Mouse (Mus musculus): Measurements from ENCODE around the gene Gm13275. TPM values are rescaled to one million over a fixed set of nuclear protein-coding genes. Genes with fewer than 3 reads are reported as not detected.

The Gm13275 gene
- total and polyA plus RNA-seq, 2 experiments from 2014 or later: not detected

DNA sequence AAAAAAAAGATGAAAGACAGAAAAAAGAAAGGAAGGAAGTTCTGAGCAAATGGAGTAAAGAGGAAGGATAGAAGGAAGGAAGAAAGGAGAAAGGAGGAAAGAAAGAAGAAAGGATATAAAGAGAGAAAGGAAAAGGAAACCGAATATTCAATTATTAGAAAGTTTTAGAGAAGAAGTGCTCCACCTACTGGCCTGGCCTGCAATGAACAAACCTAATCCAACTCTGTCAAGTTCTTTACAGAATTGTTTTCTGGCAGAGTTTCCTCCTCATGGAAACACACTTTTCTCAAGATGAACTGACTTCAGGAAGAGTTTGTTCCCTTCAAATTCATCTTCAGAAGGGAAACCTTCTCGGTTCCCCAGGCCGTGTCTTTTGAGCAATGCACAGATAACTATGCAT is 44.5 kb downstream of the Gm13275 start:
- 53% methylated on average over 3 of the region's 3 CpGs for WGBS
- Histone ChIP-seq H3K36me3 (ENCODE audit: insufficient read depth, low read length) (no peaks in the 10 kb centered on the region), H3K27ac (ENCODE audit: low read depth, low read length) (no peak overlapping the region), H3K9me3 (ENCODE audit: low read length) (no peaks in the 10 kb centered on the region), H3K4me2 (ENCODE audit: low read depth, low read length, poor library complexity, severe bottlenecking) (no peak overlapping the region), H3K27me3 (ENCODE audit: insufficient read depth, low read length) (no peaks in the 10 kb centered on the region), H3K9ac (replicated peaks; ENCODE audit: low read length, poor library complexity, severe bottlenecking) (no peak overlapping the region), H3K4me3 (ENCODE audit: low read depth, low read length) (no peak overlapping the region), H3K4me1 (ENCODE audit: insufficient read depth, low read length) (no peaks in the 10 kb centered on the region)
- ATAC-seq (ENCODE audit: low FRiP score): no peak
- DNase-seq (ENCODE audit: low spot score): peak; percentile 21
- TF ChIP-seq CTCF (IDR thresholded peaks at IDR 0.05): peak; percentile 71

GRCm38 (mm10) chr4:88840058-88840457 is 45.8 kb downstream of the Gm13275 start:
- no peak for TF ChIP-seq CTCF (IDR thresholded peaks at IDR 0.05)
- no peaks in the 10 kb centered on the region for H3K4me1 ChIP-seq (ENCODE audit: insufficient read depth, low read length)
- H3K4me3 ChIP-seq (ENCODE audit: low read depth, low read length): no peak overlapping the region
- 86% methylated on average over 3 of the region's 3 CpGs for WGBS
- ATAC-seq (ENCODE audit: low FRiP score) (no peak), DNase-seq (ENCODE audit: low spot score) (no peak)
- no peaks in the 10 kb centered on the region for H3K36me3 ChIP-seq (ENCODE audit: insufficient read depth, low read length)
- H3K27me3 ChIP-seq (ENCODE audit: insufficient read depth, low read length): no peaks in the 10 kb centered on the region
- H3K27ac ChIP-seq (ENCODE audit: low read depth, low read length): no peak overlapping the region
- H3K9me3 ChIP-seq (ENCODE audit: low read length): no peaks in the 10 kb centered on the region
- H3K4me2 ChIP-seq (ENCODE audit: low read depth, low read length, poor library complexity, severe bottlenecking): no peak overlapping the region
- no peak overlapping the region for H3K9ac ChIP-seq (replicated peaks; ENCODE audit: low read length, poor library complexity, severe bottlenecking)

DNA sequence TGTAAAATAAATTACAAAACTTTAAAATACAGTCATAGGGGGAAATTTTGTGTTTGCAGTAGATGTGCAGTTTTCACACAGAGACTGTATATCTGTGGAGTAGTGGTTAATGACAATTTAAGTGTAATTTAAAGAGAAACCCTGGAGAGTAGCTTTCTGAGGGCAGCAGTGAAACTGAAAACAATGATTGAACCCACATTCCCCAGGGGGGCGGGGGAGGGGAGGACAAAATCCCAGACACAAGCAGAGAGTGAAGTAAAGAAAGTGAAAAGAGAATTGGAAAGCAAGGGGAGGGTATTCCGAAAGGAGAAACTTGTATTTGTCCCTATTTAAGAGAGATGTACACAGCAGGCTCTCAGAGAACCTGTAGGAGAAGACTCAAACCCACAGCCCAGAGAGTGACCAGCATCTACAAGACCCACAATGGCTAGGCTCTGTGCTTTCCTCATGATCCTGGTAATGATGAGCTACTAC is 47.2 kb downstream of the Gm13275 start, which contains the start of gene Ifna4:
Ifna4 (plus strand) TSS at position 424 of the 474 bp plus-strand sequence.
- Histone ChIP-seq H3K4me2 (ENCODE audit: low read depth, low read length, poor library complexity, severe bottlenecking) (no peak within 1 kb of the TSS), H3K27me3 (ENCODE audit: insufficient read depth, low read length) (no peaks in the 10 kb centered on the region), H3K4me1 (ENCODE audit: insufficient read depth, low read length) (no peaks in the 10 kb centered on the region), H3K27ac (ENCODE audit: low read depth, low read length) (no peak within 1 kb of the TSS), H3K36me3 (ENCODE audit: insufficient read depth, low read length) (no peaks in the 10 kb centered on the region), H3K9ac (replicated peaks; ENCODE audit: low read length, poor library complexity, severe bottlenecking) (no peak within 1 kb of the TSS), H3K9me3 (ENCODE audit: low read length) (no peaks in the 10 kb centered on the region), H3K4me3 (ENCODE audit: low read depth, low read length) (no peak within 1 kb of the TSS)
- no peak for ATAC-seq (ENCODE audit: low FRiP score)
- TF ChIP-seq CTCF (IDR thresholded peaks at IDR 0.05): no peak
- DNase-seq (ENCODE audit: low spot score): no peak
- WGBS: 41% methylated on average over 2 of the region's 2 CpGs

Other genes with a start within 250 kb of the Gm13275 start
Only the 30 nearest of the 31 such genes appear.
- gene Ifna14, start 222.7 kb upstream of the Gm13275 start, total RNA-seq (2014; rRNA removed): not detected in 2 replicates
- gene Ifna14, start 222.7 kb upstream of the Gm13275 start, polyA plus RNA-seq (2015; fragmentation: Nextera tagmentation; extraction: Ambion mirVana): not detected in 2 replicates
- gene Ifna9, start 202.1 kb upstream of the Gm13275 start, total RNA-seq (2014; rRNA removed): not detected in 2 replicates
- gene Ifna9, start 202.1 kb upstream of the Gm13275 start, polyA plus RNA-seq (2015; fragmentation: Nextera tagmentation; extraction: Ambion mirVana): not detected in 2 replicates
- not detected in 2 replicates for gene Ifna12, start 191.1 kb upstream of the Gm13275 start, total RNA-seq (2014; rRNA removed)
- gene Ifna12, start 191.1 kb upstream of the Gm13275 start, polyA plus RNA-seq (2015; fragmentation: Nextera tagmentation; extraction: Ambion mirVana): not detected in 2 replicates
- not detected in 2 replicates for gene C87499, start 160.1 kb upstream of the Gm13275 start, total RNA-seq (2014; rRNA removed)
- gene C87499, start 160.1 kb upstream of the Gm13275 start, polyA plus RNA-seq (2015; fragmentation: Nextera tagmentation; extraction: Ambion mirVana): not detected in 2 replicates
- gene Ifna13, start 150.0 kb upstream of the Gm13275 start, total RNA-seq (2014; rRNA removed): not detected in 2 replicates
- not detected in 2 replicates for gene Ifna13, start 150.0 kb upstream of the Gm13275 start, polyA plus RNA-seq (2015; fragmentation: Nextera tagmentation; extraction: Ambion mirVana)
- not detected in 2 replicates for gene Ifna16, start 117.6 kb upstream of the Gm13275 start, total RNA-seq (2014; rRNA removed)
- not detected in 2 replicates for gene Ifna16, start 117.6 kb upstream of the Gm13275 start, polyA plus RNA-seq (2015; fragmentation: Nextera tagmentation; extraction: Ambion mirVana)
- gene Ifna2, start 110.6 kb upstream of the Gm13275 start, total RNA-seq (2014; rRNA removed): not detected in 2 replicates
- gene Ifna2, start 110.6 kb upstream of the Gm13275 start, polyA plus RNA-seq (2015; fragmentation: Nextera tagmentation; extraction: Ambion mirVana): not detected in 2 replicates
- gene Ifnab, start 103.1 kb upstream of the Gm13275 start, total RNA-seq (2014; rRNA removed): not detected in 2 replicates
- not detected in 2 replicates for gene Ifnab, start 103.1 kb upstream of the Gm13275 start, polyA plus RNA-seq (2015; fragmentation: Nextera tagmentation; extraction: Ambion mirVana)
- gene Gm26566, start 72.7 kb upstream of the Gm13275 start, total RNA-seq (2014; rRNA removed): 0.71 TPM in 1 of 2 replicates, not detected in the other
- gene Gm26566, start 72.7 kb upstream of the Gm13275 start, polyA plus RNA-seq (2015; fragmentation: Nextera tagmentation; extraction: Ambion mirVana): 0.49 and 1.3 TPM in 2 replicates
- gene Klhl9, start 72.0 kb upstream of the Gm13275 start, total RNA-seq (2014; rRNA removed): 148 and 172 TPM in 2 replicates
- 77.6 and 82.5 TPM in 2 replicates for gene Klhl9, start 72.0 kb upstream of the Gm13275 start, polyA plus RNA-seq (2015; fragmentation: Nextera tagmentation; extraction: Ambion mirVana)
- not detected in 2 replicates for gene Gm13271, start 39.6 kb upstream of the Gm13275 start, total RNA-seq (2014; rRNA removed)
- gene Gm13271, start 39.6 kb upstream of the Gm13275 start, polyA plus RNA-seq (2015; fragmentation: Nextera tagmentation; extraction: Ambion mirVana): not detected in 2 replicates
- gene Gm13283, start 34.4 kb upstream of the Gm13275 start, total RNA-seq (2014; rRNA removed): not detected in 2 replicates
- gene Gm13283, start 34.4 kb upstream of the Gm13275 start, polyA plus RNA-seq (2015; fragmentation: Nextera tagmentation; extraction: Ambion mirVana): not detected in 2 replicates
- gene Gm13290, start 20.7 kb upstream of the Gm13275 start, total RNA-seq (2014; rRNA removed): not detected in 2 replicates
- not detected in 2 replicates for gene Gm13290, start 20.7 kb upstream of the Gm13275 start, polyA plus RNA-seq (2015; fragmentation: Nextera tagmentation; extraction: Ambion mirVana)
- not detected in 2 replicates for gene Gm13289, start 17.6 kb upstream of the Gm13275 start, total RNA-seq (2014; rRNA removed)
- not detected in 2 replicates for gene Gm13289, start 17.6 kb upstream of the Gm13275 start, polyA plus RNA-seq (2015; fragmentation: Nextera tagmentation; extraction: Ambion mirVana)
- not detected in 2 replicates for gene Gm13272, start 14.6 kb upstream of the Gm13275 start, total RNA-seq (2014; rRNA removed)
- gene Gm13272, start 14.6 kb upstream of the Gm13275 start, polyA plus RNA-seq (2015; fragmentation: Nextera tagmentation; extraction: Ambion mirVana): not detected in 2 replicates
- not detected in 2 replicates for gene Ifnz, start 12.4 kb upstream of the Gm13275 start, total RNA-seq (2014; rRNA removed)
- not detected in 2 replicates for gene Ifnz, start 12.4 kb upstream of the Gm13275 start, polyA plus RNA-seq (2015; fragmentation: Nextera tagmentation; extraction: Ambion mirVana)
- gene Gm13276, start 8.8 kb upstream of the Gm13275 start, total RNA-seq (2014; rRNA removed): not detected in 2 replicates
- gene Gm13276, start 8.8 kb upstream of the Gm13275 start, polyA plus RNA-seq (2015; fragmentation: Nextera tagmentation; extraction: Ambion mirVana): not detected in 2 replicates
- not detected in 2 replicates for gene Gm13277, start 5.9 kb upstream of the Gm13275 start, total RNA-seq (2014; rRNA removed)
- not detected in 2 replicates for gene Gm13277, start 5.9 kb upstream of the Gm13275 start, polyA plus RNA-seq (2015; fragmentation: Nextera tagmentation; extraction: Ambion mirVana)
- gene Gm13278, start 2.9 kb upstream of the Gm13275 start, total RNA-seq (2014; rRNA removed): not detected in 2 replicates
- not detected in 2 replicates for gene Gm13278, start 2.9 kb upstream of the Gm13275 start, polyA plus RNA-seq (2015; fragmentation: Nextera tagmentation; extraction: Ambion mirVana)
- not detected in 2 replicates for gene Gm13279, start 2.9 kb downstream of the Gm13275 start, total RNA-seq (2014; rRNA removed)
- not detected in 2 replicates for gene Gm13279, start 2.9 kb downstream of the Gm13275 start, polyA plus RNA-seq (2015; fragmentation: Nextera tagmentation; extraction: Ambion mirVana)
- gene Gm13285, start 5.2 kb downstream of the Gm13275 start, total RNA-seq (2014; rRNA removed): not detected in 2 replicates
- not detected in 2 replicates for gene Gm13285, start 5.2 kb downstream of the Gm13275 start, polyA plus RNA-seq (2015; fragmentation: Nextera tagmentation; extraction: Ambion mirVana)
- gene Gm13287, start 8.8 kb downstream of the Gm13275 start, total RNA-seq (2014; rRNA removed): not detected in 2 replicates
- not detected in 2 replicates for gene Gm13287, start 8.8 kb downstream of the Gm13275 start, polyA plus RNA-seq (2015; fragmentation: Nextera tagmentation; extraction: Ambion mirVana)
- not detected in 2 replicates for gene Gm13288, start 11.0 kb downstream of the Gm13275 start, total RNA-seq (2014; rRNA removed)
- not detected in 2 replicates for gene Gm13288, start 11.0 kb downstream of the Gm13275 start, polyA plus RNA-seq (2015; fragmentation: Nextera tagmentation; extraction: Ambion mirVana)
- gene Ifna7, start 21.7 kb downstream of the Gm13275 start, total RNA-seq (2014; rRNA removed): not detected in 2 replicates
- gene Ifna7, start 21.7 kb downstream of the Gm13275 start, polyA plus RNA-seq (2015; fragmentation: Nextera tagmentation; extraction: Ambion mirVana): not detected in 2 replicates
- gene Ifna11, start 25.5 kb downstream of the Gm13275 start, total RNA-seq (2014; rRNA removed): not detected in 2 replicates
- gene Ifna11, start 25.5 kb downstream of the Gm13275 start, polyA plus RNA-seq (2015; fragmentation: Nextera tagmentation; extraction: Ambion mirVana): not detected in 2 replicates
- not detected in 2 replicates for gene Ifna6, start 32.9 kb downstream of the Gm13275 start, total RNA-seq (2014; rRNA removed)
- not detected in 2 replicates for gene Ifna6, start 32.9 kb downstream of the Gm13275 start, polyA plus RNA-seq (2015; fragmentation: Nextera tagmentation; extraction: Ambion mirVana)
- gene Ifna5, start 41.0 kb downstream of the Gm13275 start, total RNA-seq (2014; rRNA removed): not detected in 2 replicates
- gene Ifna5, start 41.0 kb downstream of the Gm13275 start, polyA plus RNA-seq (2015; fragmentation: Nextera tagmentation; extraction: Ambion mirVana): not detected in 2 replicates
- gene Ifna4, start 47.4 kb downstream of the Gm13275 start, total RNA-seq (2014; rRNA removed): not detected in 2 replicates
- not detected in 2 replicates for gene Ifna4, start 47.4 kb downstream of the Gm13275 start, polyA plus RNA-seq (2015; fragmentation: Nextera tagmentation; extraction: Ambion mirVana)
- gene Ifna1, start 55.6 kb downstream of the Gm13275 start, total RNA-seq (2014; rRNA removed): not detected in 2 replicates
- gene Ifna1, start 55.6 kb downstream of the Gm13275 start, polyA plus RNA-seq (2015; fragmentation: Nextera tagmentation; extraction: Ambion mirVana): not detected in 2 replicates
- gene Ifne, start 85.7 kb downstream of the Gm13275 start, total RNA-seq (2014; rRNA removed): not detected in 2 replicates
- gene Ifne, start 85.7 kb downstream of the Gm13275 start, polyA plus RNA-seq (2015; fragmentation: Nextera tagmentation; extraction: Ambion mirVana): not detected in 2 replicates